Mouse (Mus musculus): ENCODE results near the gene Isoc2a.

GRCm38 (mm10) chr7:4843604-4844244, 33.2 kb upstream of the Isoc2a start:
- TF ChIP-seq GATA1 (IDR thresholded peaks at IDR 0.05; ENCODE audit: low read length): no peak
- no peak for TF ChIP-seq TAL1 (IDR thresholded peaks at IDR 0.05; ENCODE audit: low read length)
